Mouse (Mus musculus): ENCODE data around the gene Lrrk1. TPM values are rescaled to one million over a fixed set of nuclear protein-coding genes. Genes with fewer than 3 reads are reported as not detected.

The Lrrk1 gene
- polyA plus RNA-seq, 1 experiment from 2014 or later = 8.5 TPM

- DNase-seq (ENCODE audit: low spot score) = no peak
- H3K27ac ChIP-seq (replicated peaks) = 0 out of 2 replicates have a peak overlapping the region, but pooled peaks have one; percentile 27
- H3K36me3 ChIP-seq (replicated peaks) = no peaks in the 10 kb centered on the region
- H3K4me1 ChIP-seq = peaks cover 14% of the 10 kb centered on the region
- H3K4me3 ChIP-seq = no peak overlapping the region
- H3K27me3 ChIP-seq (replicated peaks; ENCODE audit: low read depth, poor library complexity, severe bottlenecking) = no peaks in the 10 kb centered on the region
- H3K9me3 ChIP-seq = no peaks in the 10 kb centered on the region
- WGBS = 68% methylated on average over 3 of the region's 3 CpGs
Observed at GRCm38 (mm10) chr7:66325419-66326053, 62.6 kb downstream of the Lrrk1 start.

GRCm38 (mm10) chr7:66323252-66324015, 64.7 kb downstream of the Lrrk1 start:
- H3K9me3 ChIP-seq = no peaks in the 10 kb centered on the region
- no peak overlapping the region for H3K27ac ChIP-seq (replicated peaks)
- WGBS = 66% methylated on average over 9 of the region's 9 CpGs
- H3K27me3 ChIP-seq (replicated peaks; ENCODE audit: low read depth, poor library complexity, severe bottlenecking) = no peaks in the 10 kb centered on the region
- H3K4me1 ChIP-seq = peaks cover 14% of the 10 kb centered on the region
- H3K4me3 ChIP-seq = no peak overlapping the region
- no peak for DNase-seq (ENCODE audit: low spot score)
- H3K36me3 ChIP-seq (replicated peaks) = no peaks in the 10 kb centered on the region

GRCm38 (mm10) chr7:66320996-66321395, 67.2 kb downstream of the Lrrk1 start:
- WGBS = 72% methylated on average over 5 of the region's 5 CpGs
- Histone ChIP-seq H3K9me3 (no peaks in the 10 kb centered on the region), H3K27me3 (replicated peaks; ENCODE audit: low read depth, poor library complexity, severe bottlenecking) (no peaks in the 10 kb centered on the region), H3K36me3 (replicated peaks) (no peaks in the 10 kb centered on the region), H3K4me3 (no peak overlapping the region), H3K27ac (replicated peaks) (no peak overlapping the region), H3K4me1 (peaks cover 14% of the 10 kb centered on the region)
- DNase-seq (ENCODE audit: low spot score) = peak; percentile 20

- 88% methylated on average over 6 of the region's 6 CpGs for WGBS
- Histone ChIP-seq H3K9me3 (no peaks in the 10 kb centered on the region), H3K27me3 (replicated peaks; ENCODE audit: low read depth, poor library complexity, severe bottlenecking) (no peaks in the 10 kb centered on the region), H3K4me3 (no peak overlapping the region), H3K27ac (replicated peaks) (no peak overlapping the region), H3K36me3 (replicated peaks) (no peaks in the 10 kb centered on the region), H3K4me1 (peaks cover 7% of the 10 kb centered on the region; the same call in 1 of the 2 replicates)
- DNase-seq (ENCODE audit: low spot score) = no peak
Observed at GRCm38 (mm10) chr7:66318147-66318546, 70.0 kb downstream of the Lrrk1 start.

- 81% methylated on average over 26 of the region's 26 CpGs for WGBS
- no peaks in the 10 kb centered on the region for H3K27me3 ChIP-seq (replicated peaks; ENCODE audit: low read depth, poor library complexity, severe bottlenecking)
- H3K4me1 ChIP-seq = peaks cover 6% of the 10 kb centered on the region; the same call in 1 of the 2 replicates
- DNase-seq (ENCODE audit: low spot score) = no peak
- no peaks in the 10 kb centered on the region for H3K36me3 ChIP-seq (replicated peaks)
- no peak overlapping the region for H3K27ac ChIP-seq (replicated peaks)
- H3K9me3 ChIP-seq = no peaks in the 10 kb centered on the region
- no peak overlapping the region for H3K4me3 ChIP-seq
Observed at GRCm38 (mm10) chr7:66310670-66311656, 77.2 kb downstream of the Lrrk1 start.

- H3K4me3 ChIP-seq = no peak overlapping the region
- H3K27ac ChIP-seq (replicated peaks) = no peak overlapping the region
- no peaks in the 10 kb centered on the region for H3K36me3 ChIP-seq (replicated peaks)
- H3K27me3 ChIP-seq (replicated peaks; ENCODE audit: low read depth, poor library complexity, severe bottlenecking) = no peaks in the 10 kb centered on the region
- 46% methylated on average over 7 of the region's 7 CpGs for WGBS
- H3K4me1 ChIP-seq = peaks cover 6% of the 10 kb centered on the region; the same call in 1 of the 2 replicates
- no peaks in the 10 kb centered on the region for H3K9me3 ChIP-seq
- DNase-seq (ENCODE audit: low spot score) = peak; percentile 78
Observed at GRCm38 (mm10) chr7:66309950-66310669, 78.0 kb downstream of the Lrrk1 start.

- Histone ChIP-seq H3K27me3 (replicated peaks; ENCODE audit: low read depth, poor library complexity, severe bottlenecking) (no peaks in the 10 kb centered on the region), H3K4me3 (no peak overlapping the region), H3K27ac (replicated peaks) (no peak overlapping the region), H3K4me1 (peaks cover 6% of the 10 kb centered on the region; the same call in 1 of the 2 replicates), H3K9me3 (no peaks in the 10 kb centered on the region), H3K36me3 (replicated peaks) (no peaks in the 10 kb centered on the region)
- 67% methylated on average over 5 of the region's 5 CpGs for WGBS
- no peak for DNase-seq (ENCODE audit: low spot score)
Observed at GRCm38 (mm10) chr7:66309240-66309949, 78.8 kb downstream of the Lrrk1 start.

GRCm38 (mm10) chr7:66308581-66309239, 79.4 kb downstream of the Lrrk1 start:
- H3K4me1 ChIP-seq = peaks cover 6% of the 10 kb centered on the region; the same call in 1 of the 2 replicates
- H3K27me3 ChIP-seq (replicated peaks; ENCODE audit: low read depth, poor library complexity, severe bottlenecking) = no peaks in the 10 kb centered on the region
- no peaks in the 10 kb centered on the region for H3K9me3 ChIP-seq
- 81% methylated on average over 13 of the region's 13 CpGs for WGBS
- DNase-seq (ENCODE audit: low spot score) = no peak
- H3K4me3 ChIP-seq = no peak overlapping the region
- H3K27ac ChIP-seq (replicated peaks) = no peak overlapping the region
- H3K36me3 ChIP-seq (replicated peaks) = no peaks in the 10 kb centered on the region

GRCm38 (mm10) chr7:66307791-66308190, 80.4 kb downstream of the Lrrk1 start:
- H3K27me3 ChIP-seq (replicated peaks; ENCODE audit: low read depth, poor library complexity, severe bottlenecking) = no peaks in the 10 kb centered on the region
- no peak for DNase-seq (ENCODE audit: low spot score)
- 69% methylated on average over 2 of the region's 2 CpGs for WGBS
- no peaks in the 10 kb centered on the region for H3K9me3 ChIP-seq
- no peak overlapping the region for H3K27ac ChIP-seq (replicated peaks)
- H3K4me3 ChIP-seq = no peak overlapping the region
- no peaks in the 10 kb centered on the region for H3K36me3 ChIP-seq (replicated peaks)
- H3K4me1 ChIP-seq = peaks cover 6% of the 10 kb centered on the region; the same call in 1 of the 2 replicates

GRCm38 (mm10) chr7:66305714-66306198, 82.4 kb downstream of the Lrrk1 start:
- 88% methylated on average over 16 of the region's 16 CpGs for WGBS
- Histone ChIP-seq H3K36me3 (replicated peaks) (no peaks in the 10 kb centered on the region), H3K4me1 (peaks cover 6% of the 10 kb centered on the region; the same call in 1 of the 2 replicates), H3K9me3 (no peaks in the 10 kb centered on the region), H3K27ac (replicated peaks) (no peak overlapping the region), H3K4me3 (no peak overlapping the region), H3K27me3 (replicated peaks; ENCODE audit: low read depth, poor library complexity, severe bottlenecking) (no peaks in the 10 kb centered on the region)
- no peak for DNase-seq (ENCODE audit: low spot score)

Data from embryonic facial prominence, embryonic 10.5 days (tissue).